Comparison of ENCODE assay signal across 24 mouse cellular contexts in the genomic region with DNA sequence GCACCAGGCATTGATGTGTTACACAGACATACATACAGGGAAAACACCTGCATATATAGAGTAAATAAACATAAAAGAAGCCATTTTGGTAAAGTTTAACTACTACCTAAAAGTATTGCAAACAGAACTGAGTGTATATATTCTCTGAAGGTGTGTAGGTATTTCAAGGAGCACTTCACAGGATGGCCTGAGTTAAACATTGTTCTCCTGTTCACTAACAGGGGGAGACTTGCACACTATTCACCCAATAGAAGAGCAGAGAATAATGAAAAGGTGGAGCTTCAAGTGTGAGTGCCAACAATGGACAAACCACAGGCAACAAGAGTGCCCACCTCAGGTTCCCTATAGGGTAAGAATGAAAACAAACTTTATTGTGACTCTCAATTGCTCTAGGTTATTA.
"Had no signal": no experiment of that assay in that cellular context is flagged by ENCODE, and none has a peak within 500 bp of the region (broad histone marks: within the 10 kb centered on the region; RNA-seq: fewer than 3 reads in every experiment).

No protein-coding gene starts in this region.

- H3K27me3 ChIP-seq: heart, embryonic 12.5 days; hindbrain, embryonic 12.5 days; intestine, embryonic 15.5 days; limb, embryonic 12.5 days had no signal

- H3K9me3 ChIP-seq: heart, embryonic 10.5 days; hindbrain, embryonic 10.5 days; hindbrain, embryonic 12.5 days; intestine, embryonic 15.5 days; limb, embryonic 10.5 days; limb, embryonic 12.5 days had no signal

- H3K4me1 ChIP-seq: heart, embryonic 10.5 days; heart, embryonic 12.5 days; intestine, embryonic 15.5 days; limb, embryonic 10.5 days; limb, embryonic 12.5 days had no signal

- H3K4me2 ChIP-seq: heart, embryonic 12.5 days; hindbrain, embryonic 12.5 days; hindbrain, embryonic 14.5 days; intestine, embryonic 15.5 days; limb, embryonic 12.5 days had no signal

- ATAC-seq: hindbrain, embryonic 16.5 days; inflammation-experienced regulatory T-cells, adult 6 months; intestine, embryonic 15.5 days; intestine, postnatal 0 days had no signal

- H3K4me3 ChIP-seq: gastrocnemius, adult 2 months; heart, embryonic 10.5 days; heart, embryonic 12.5 days; hindbrain, embryonic 10.5 days; hindbrain, embryonic 12.5 days; intestine, embryonic 15.5 days; layer of hippocampus, adult 2 months; left cerebral cortex, adult 2 months; limb, embryonic 10.5 days; limb, embryonic 12.5 days had no signal

- DNase-seq: gastrocnemius, adult 2 months; gastrocnemius, postnatal 10 days; gastrocnemius, postnatal 25 days; heart, adult 18-20 months; heart, postnatal 10 days; heart, postnatal 4 days; kidney, adult 18-20 months; kidney, adult 8-10 months; kidney, postnatal 10 days; kidney, postnatal 25 days; kidney, postnatal 4 days had no signal

- H3K9ac ChIP-seq: heart, embryonic 12.5 days; hindbrain, embryonic 12.5 days; hindbrain, embryonic 14.5 days; intestine, embryonic 15.5 days; limb, embryonic 12.5 days had no signal

- H3K27ac ChIP-seq: gastrocnemius, adult 2 months; heart, embryonic 10.5 days; hindbrain, embryonic 10.5 days; hindbrain, embryonic 12.5 days; hindbrain, embryonic 14.5 days; intestine, embryonic 15.5 days; layer of hippocampus, adult 2 months; left cerebral cortex, adult 2 months; limb, embryonic 10.5 days; limb, embryonic 12.5 days had no signal

- H3K36me3 ChIP-seq: heart, embryonic 10.5 days; heart, embryonic 12.5 days; hindbrain, embryonic 10.5 days; hindbrain, embryonic 12.5 days; intestine, embryonic 15.5 days; limb, embryonic 10.5 days; limb, embryonic 12.5 days had no signal
